Mouse (Mus musculus) megakaryocyte, embryonic 14.5 days (primary cell): ENCODE measurements around the gene Tpm4.

Source experiments
- FLI1 ChIP-seq: IDR thresholded peaks from 2 replicates; pipeline ENCODE4 v1.6.1; 2012; ENCODE audit warnings: low read length, inconsistent platforms, mixed read lengths
- GATA1 ChIP-seq: IDR thresholded peaks from 3 replicates; pipeline ENCODE4 v1.6.1; 2012; ENCODE audit warnings: mixed read lengths, low read length, inconsistent platforms, borderline replicate concordance

DNA sequence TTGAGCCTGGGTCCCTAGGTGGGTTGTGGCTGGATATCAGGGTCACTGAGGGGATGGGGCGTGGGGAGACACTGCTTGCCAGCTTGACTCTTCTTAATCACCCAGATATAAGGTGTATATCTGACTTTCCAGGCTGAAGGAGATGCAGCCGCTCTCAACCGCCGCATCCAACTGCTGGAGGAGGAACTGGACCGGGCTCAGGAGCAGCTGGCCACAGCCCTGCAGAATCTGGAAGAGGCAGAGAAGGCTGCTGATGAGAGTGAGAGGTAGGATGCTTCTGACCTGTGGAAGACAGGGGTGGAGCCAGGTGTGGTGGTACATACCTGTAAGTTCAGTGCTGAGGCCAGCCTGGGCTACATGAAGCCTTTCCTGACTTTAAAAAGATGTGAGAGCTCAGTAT is 3.7 kb downstream of the Tpm4 start:
- no peak for TF ChIP-seq GATA1
- TF ChIP-seq FLI1, result no peak
